Mouse (Mus musculus) heart, postnatal 0 days (tissue): ENCODE measurements around the gene Gm7544.

Experiments
- CTCF ChIP-seq: IDR thresholded peaks from 2 replicates; pipeline ENCODE4 v1.5.1; 2016; ENCODE audit warnings: antibody characterized with exemption, control low read depth, low read depth
- EP300 ChIP-seq: IDR thresholded peaks from 2 replicates; pipeline ENCODE4 v1.6.1; 2016; ENCODE audit warnings: antibody characterized with exemption, low read depth

DNA sequence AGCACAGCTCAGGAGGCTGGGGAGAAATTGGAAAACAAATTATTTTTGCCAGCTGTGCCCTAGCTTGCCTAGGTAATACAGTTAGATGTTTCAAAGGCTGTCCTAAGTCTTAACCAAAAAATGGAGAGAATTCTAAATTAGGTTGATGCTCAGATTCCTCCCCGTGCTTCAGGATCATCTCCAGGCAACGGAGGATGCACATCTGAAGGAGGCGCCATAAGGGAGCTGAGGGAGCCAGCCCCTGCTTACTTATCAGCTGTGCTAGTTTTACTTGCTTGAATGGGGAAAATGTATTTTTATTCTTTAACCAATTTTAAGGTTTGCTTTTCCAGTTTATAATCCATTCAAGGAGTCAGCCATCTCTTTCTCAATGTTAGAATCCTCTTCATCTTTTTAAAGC lies 38.1 kb upstream of the Gm7544 start:
- TF ChIP-seq CTCF (no peak), EP300 (no peak)
